Mouse (Mus musculus) liver, embryonic 16.5 days (tissue): ENCODE results near the gene Rprd2. TPM values are rescaled to one million over a fixed set of nuclear protein-coding genes. Genes with fewer than 3 reads are reported as not detected.
"Not testable (repeated sequence)": the region's sequence is repeated elsewhere in the genome, so short reads cannot be mapped to it uniquely, and the experiment has no call there.

Experiments used
- ATAC-seq: fragments of 200-750 bp; cut with Nextera tagmentation; 2 replicates; pipeline ENCODE4 v1.8.0; 2017; ENCODE audit warnings: low read depth, mild to moderate bottlenecking, moderate number of reproducible peaks, moderate library complexity
- H3K27ac ChIP-seq: fragments of 300-500 bp; sonication (generic); 2 replicates; pipeline ENCODE4 v1.5.1; 2014; ENCODE audit warnings: mild to moderate bottlenecking, low read length
- H3K27me3 ChIP-seq: fragments of 300-500 bp; sonication (generic); 2 replicates; pipeline ENCODE4 v1.6.1; 2014; ENCODE audit warnings: low read depth, low read length, mixed read lengths; ENCODE audit not compliant: control insufficient read depth, insufficient read depth
- H3K36me3 ChIP-seq: fragments of 300-500 bp; sonication (generic); 2 replicates; pipeline ENCODE4 v1.6.1; 2014; ENCODE audit warnings: mild to moderate bottlenecking; ENCODE audit not compliant: control insufficient read depth, insufficient read depth
- H3K4me1 ChIP-seq: fragments of 300-500 bp; sonication (generic); 2 replicates; pipeline ENCODE4 v1.6.1; 2014; ENCODE audit warnings: low read depth, low read length, mixed read lengths; ENCODE audit not compliant: control insufficient read depth
- H3K4me2 ChIP-seq: fragments of 300-500 bp; sonication (generic); 2 replicates; pipeline ENCODE4 v1.6.1; 2014; ENCODE audit warnings: low read depth, low read length, mixed read lengths
- H3K4me3 ChIP-seq: fragments of 300-500 bp; sonication (generic); 2 replicates; pipeline ENCODE4 v1.5.1; 2014; ENCODE audit warnings: low read depth, mild to moderate bottlenecking, low read length
- H3K9ac ChIP-seq: fragments of 300-500 bp; sonication (generic); 2 replicates; pipeline ENCODE4 v1.6.1; 2014; ENCODE audit warnings: low read depth, low read length
- H3K9me3 ChIP-seq: fragments of 300-500 bp; sonication (generic); replicated peaks from 2 replicates; pipeline ENCODE4 v1.6.1; 2016; ENCODE audit warnings: low read length; ENCODE audit not compliant: control insufficient read depth
- WGBS: fragments of 180-500 bp; shearing (Covaris S2); extraction: QIAGEN DNeasy Blood & Tissue Kit; methylation state at CpG from one replicate; pipeline ENCODE4 v1.1.7; 2014; ENCODE audit not compliant: insufficient replicate concordance; 5-methylcytosine and 5-hydroxymethylcytosine counted together
- polyA plus RNA-seq: library from polyadenylated mRNA; unstranded; fragments of >200 nt; fragmentation: Nextera tagmentation; extraction: Ambion mirVana; gene quantifications from 2 replicates; pipeline ENCODE4 v1.2.1, GENCODE M21; 2015

Gene Rprd2
- polyA plus RNA-seq, 1 experiment from 2014 or later = 7.9 TPM

GRCm38 (mm10) chr3:95826275-95826674 lies 7.6 kb upstream of the Rprd2 start:
- Histone ChIP-seq H3K27me3 (no peaks in the 10 kb centered on the region), H3K4me3 (no peak overlapping the region), H3K4me1 (no peaks in the 10 kb centered on the region; the same call in 1 of the 2 replicates), H3K27ac (no peak overlapping the region), H3K9ac (no peak overlapping the region), H3K36me3 (peaks cover 31% of the 10 kb centered on the region), H3K9me3 (no peaks in the 10 kb centered on the region), H3K4me2 (no peak overlapping the region)
- ATAC-seq = no peak
- 72% methylated on average over 2 of the region's 2 CpGs for WGBS

DNA sequence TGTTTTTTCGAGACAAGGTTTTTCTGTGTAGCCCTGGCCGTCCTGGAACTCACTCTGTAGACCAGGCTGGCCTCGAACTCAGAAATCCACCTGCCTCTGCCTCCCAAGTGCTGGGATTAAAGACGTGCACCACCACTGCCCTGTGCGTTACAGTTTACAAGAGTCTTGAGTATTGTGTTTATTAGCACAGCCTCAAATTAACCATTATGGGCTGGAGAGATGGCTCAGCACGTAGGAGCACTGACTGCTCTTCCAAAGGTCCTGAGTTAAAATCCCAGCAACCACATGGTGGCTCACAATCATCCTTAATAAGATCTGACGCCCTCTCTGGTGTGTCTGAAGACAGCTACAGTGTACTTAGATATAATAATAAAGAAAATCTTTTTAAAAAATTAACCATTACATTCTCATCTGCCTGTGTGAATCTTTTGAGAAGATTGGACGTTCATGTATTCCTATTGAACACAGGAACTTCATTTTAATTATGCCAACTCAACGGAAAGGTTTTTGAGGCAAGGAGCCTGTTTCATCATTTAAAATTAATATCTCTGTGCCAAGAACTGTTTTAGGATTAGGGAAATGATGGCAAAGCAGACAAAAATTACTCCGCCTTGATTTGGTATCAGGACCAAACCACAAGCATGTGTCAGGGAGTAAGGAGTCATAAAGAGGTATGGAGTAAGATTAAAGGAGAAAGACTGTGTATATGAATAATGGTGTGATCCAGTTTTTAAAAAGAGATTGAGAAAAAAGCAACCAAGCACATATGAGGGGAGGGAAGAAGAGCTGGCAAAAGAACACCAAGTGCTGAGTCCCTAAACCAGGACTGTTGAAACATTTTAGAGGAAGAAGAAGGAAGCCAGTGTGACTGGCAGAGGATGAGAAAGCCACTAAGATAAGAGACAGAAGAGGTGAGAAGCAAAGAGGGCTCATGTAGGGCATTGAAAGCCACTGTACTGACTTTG lies 1.7 kb upstream of the Rprd2 start:
- peak overlapping the region; percentile 81 for H3K4me2 ChIP-seq
- H3K9me3 ChIP-seq = no peaks in the 10 kb centered on the region
- no peaks in the 10 kb centered on the region for H3K27me3 ChIP-seq
- no peaks in the 10 kb centered on the region for H3K36me3 ChIP-seq
- ATAC-seq = no peak
- peak overlapping the region; percentile 96 for H3K27ac ChIP-seq
- 23% methylated on average over 10 of the region's 10 CpGs for WGBS
- peaks cover 23% of the 10 kb centered on the region for H3K4me1 ChIP-seq
- peak overlapping the region; percentile 81 for H3K9ac ChIP-seq
- H3K4me3 ChIP-seq = peak overlapping the region; percentile 91

GRCm38 (mm10) chr3:95819351-95819985 lies 805 bp upstream of the Rprd2 start:
- Histone ChIP-seq H3K4me1 (peaks cover 23% of the 10 kb centered on the region), H3K4me2 (peak overlapping the region; percentile 81), H3K9me3 (no peaks in the 10 kb centered on the region), H3K36me3 (no peaks in the 10 kb centered on the region), H3K9ac (peak overlapping the region; percentile 96), H3K27ac (peak overlapping the region; percentile 99), H3K4me3 (peak overlapping the region; percentile 91), H3K27me3 (no peaks in the 10 kb centered on the region)
- ATAC-seq = peak; percentile 94
- WGBS = under 1% methylated on average over 49 of the region's 49 CpGs

GRCm38 (mm10) chr3:95818026-95818511 lies 594 bp downstream of the Rprd2 start:
- H3K9me3 ChIP-seq = no peaks in the 10 kb centered on the region
- peak overlapping the region; percentile 96 for H3K9ac ChIP-seq
- under 1% methylated on average over 21 of the region's 21 CpGs for WGBS
- H3K4me1 ChIP-seq = peaks cover 25% of the 10 kb centered on the region
- H3K27ac ChIP-seq = peak overlapping the region; percentile 99
- H3K4me2 ChIP-seq = peak overlapping the region; percentile 81
- no peaks in the 10 kb centered on the region for H3K36me3 ChIP-seq
- H3K27me3 ChIP-seq = no peaks in the 10 kb centered on the region
- H3K4me3 ChIP-seq = peak overlapping the region; percentile 91
- ATAC-seq = no peak

GRCm38 (mm10) chr3:95816681-95817080 lies 2.0 kb downstream of the Rprd2 start:
- 0 out of 2 replicates have a peak overlapping the region, but pooled peaks have one; percentile 16 for H3K27ac ChIP-seq
- WGBS = 57% methylated on average over 3 of the region's 3 CpGs
- H3K27me3 ChIP-seq = no peaks in the 10 kb centered on the region
- H3K9ac ChIP-seq = peak overlapping the region; percentile 19; the same call in 1 of the 2 replicates
- ATAC-seq = no peak
- no peaks in the 10 kb centered on the region for H3K9me3 ChIP-seq
- H3K4me3 ChIP-seq = peak overlapping the region; percentile 26
- peaks cover 25% of the 10 kb centered on the region for H3K4me1 ChIP-seq
- H3K4me2 ChIP-seq = peak overlapping the region; percentile 48
- no peaks in the 10 kb centered on the region for H3K36me3 ChIP-seq

DNA sequence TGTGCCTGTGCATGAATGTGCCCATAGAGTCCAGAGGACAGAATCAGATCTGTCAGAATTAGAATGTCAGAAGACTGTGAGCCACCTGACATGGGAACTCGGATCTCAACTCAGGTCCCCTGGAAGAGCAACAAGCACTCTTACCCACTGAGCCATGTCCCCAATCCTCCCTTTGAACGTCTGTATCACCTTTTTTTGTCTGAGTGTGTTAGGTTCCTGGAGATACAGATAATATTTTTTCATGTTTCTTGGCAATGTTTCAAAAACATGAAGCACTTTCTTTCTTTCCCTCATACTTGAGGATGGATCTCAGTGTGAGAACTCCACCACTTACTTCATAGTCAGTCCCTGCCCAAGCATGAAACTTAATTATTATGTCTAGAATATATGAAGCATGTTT lies 10.3 kb downstream of the Rprd2 start:
- no peaks in the 10 kb centered on the region for H3K27me3 ChIP-seq
- no peak overlapping the region for H3K4me3 ChIP-seq
- no peak overlapping the region for H3K4me2 ChIP-seq
- no peaks in the 10 kb centered on the region for H3K9me3 ChIP-seq
- ATAC-seq = no peak
- peaks cover 4% of the 10 kb centered on the region for H3K4me1 ChIP-seq
- no peak overlapping the region for H3K9ac ChIP-seq
- H3K36me3 ChIP-seq = peaks cover 3% of the 10 kb centered on the region
- no peak overlapping the region for H3K27ac ChIP-seq
- WGBS = 36% methylated on average over 2 of the region's 2 CpGs

DNA sequence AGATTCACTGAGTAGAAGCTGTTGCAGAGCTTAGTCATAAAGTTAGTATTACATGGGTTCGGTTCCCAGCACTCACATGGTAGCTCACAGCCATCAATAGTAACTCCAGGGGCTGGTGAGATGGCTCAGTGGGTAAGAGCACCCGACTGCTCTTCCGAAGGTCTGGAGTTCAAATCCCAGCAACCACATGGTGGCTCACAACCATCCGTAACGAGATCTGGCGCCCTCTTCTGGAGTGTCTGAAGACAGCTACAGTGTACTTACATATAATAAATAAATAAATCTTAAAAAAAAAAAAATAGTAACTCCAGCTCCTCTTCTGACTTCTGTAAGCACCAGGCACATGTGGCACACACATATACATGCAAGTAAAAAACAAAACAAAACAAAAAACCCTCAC lies 11.0 kb downstream of the Rprd2 start:
- WGBS = 91% methylated on average over 3 of the region's 6 CpGs
- not testable (repeated sequence) for H3K4me1 ChIP-seq, H3K27me3 ChIP-seq

GRCm38 (mm10) chr3:95806677-95807076 lies 12.0 kb downstream of the Rprd2 start:
- no peak overlapping the region for H3K9ac ChIP-seq
- no peak overlapping the region for H3K4me2 ChIP-seq
- H3K27ac ChIP-seq = no peak overlapping the region
- H3K4me3 ChIP-seq = no peak overlapping the region
- no peaks in the 10 kb centered on the region for H3K27me3 ChIP-seq
- no peak for ATAC-seq
- H3K9me3 ChIP-seq = no peaks in the 10 kb centered on the region
- peaks cover 10% of the 10 kb centered on the region for H3K4me1 ChIP-seq
- WGBS = 8% methylated on average over 1 of the region's 1 CpGs
- H3K36me3 ChIP-seq = peaks cover 3% of the 10 kb centered on the region

More for the DNA sequence above, 11.0 kb downstream of the Rprd2 start:
- not testable (repeated sequence) for H3K9ac ChIP-seq, H3K36me3 ChIP-seq, H3K4me2 ChIP-seq, ATAC-seq, H3K4me3 ChIP-seq, H3K9me3 ChIP-seq, H3K27ac ChIP-seq
